Mouse (Mus musculus) thymus, adult 2 months (tissue): Measurements from ENCODE around the gene H2-Aa.
A peak's percentile ranks its signal among the peaks of the same experiment; 100 is the strongest.

Source experiments
- CTCF ChIP-seq: fragments of 200-500 bp; IDR thresholded peaks from 2 replicates; pipeline ENCODE4 v1.5.1; 2012; ENCODE audit warnings: mild to moderate bottlenecking, control low read depth, low read length, moderate library complexity, borderline replicate concordance; ENCODE audit not compliant: control insufficient read depth, poor library complexity, insufficient read depth; ENCODE audit errors: extremely low read depth
- POLR2A ChIP-seq: fragments of 200-500 bp; IDR thresholded peaks from 2 replicates; pipeline ENCODE4 v1.6.1; 2012; ENCODE audit warnings: mild to moderate bottlenecking, low read length, control low read depth, moderate library complexity; ENCODE audit not compliant: control insufficient read depth, poor library complexity, insufficient read depth; ENCODE audit errors: extremely low read depth

DNA sequence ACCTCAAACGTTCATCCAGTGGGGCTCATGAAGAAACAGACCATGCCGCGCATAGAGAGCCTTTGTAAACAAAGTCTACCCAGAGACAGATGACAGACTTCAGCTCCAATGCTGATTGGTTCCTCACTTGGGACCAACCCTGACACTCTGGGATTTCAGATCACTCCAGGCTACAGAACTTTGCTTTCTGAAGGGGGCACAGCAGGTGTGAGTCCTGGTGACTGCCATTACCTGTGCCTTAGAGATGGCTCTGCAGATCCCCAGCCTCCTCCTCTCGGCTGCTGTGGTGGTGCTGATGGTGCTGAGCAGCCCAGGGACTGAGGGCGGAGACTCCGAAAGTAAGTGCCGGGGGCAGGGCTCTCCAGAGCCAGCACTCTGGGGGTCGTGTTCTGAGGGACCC is 24.6 kb downstream of the H2-Aa start:
- 0 out of 2 replicates have a peak, but pooled peaks have one; percentile 25 for TF ChIP-seq CTCF
- TF ChIP-seq POLR2A: no peak
